Mouse (Mus musculus) cortical plate, adult 2 months (tissue): ENCODE measurements around the gene 6430571L13Rik.

ENCODE experiments used
- CTCF ChIP-seq: fragments of 200-500 bp; IDR thresholded peaks from 2 replicates; pipeline ENCODE4 v1.5.1; 2011; ENCODE audit warnings: mild to moderate bottlenecking, control low read depth, low read length; ENCODE audit not compliant: insufficient read depth; ENCODE audit errors: extremely low read depth
- POLR2A ChIP-seq: fragments of 200-500 bp; IDR thresholded peaks from 2 replicates; pipeline ENCODE4 v1.6.1; 2011; ENCODE audit warnings: mild to moderate bottlenecking, low read length, control low read depth; ENCODE audit not compliant: insufficient read depth; ENCODE audit errors: extremely low read depth

DNA sequence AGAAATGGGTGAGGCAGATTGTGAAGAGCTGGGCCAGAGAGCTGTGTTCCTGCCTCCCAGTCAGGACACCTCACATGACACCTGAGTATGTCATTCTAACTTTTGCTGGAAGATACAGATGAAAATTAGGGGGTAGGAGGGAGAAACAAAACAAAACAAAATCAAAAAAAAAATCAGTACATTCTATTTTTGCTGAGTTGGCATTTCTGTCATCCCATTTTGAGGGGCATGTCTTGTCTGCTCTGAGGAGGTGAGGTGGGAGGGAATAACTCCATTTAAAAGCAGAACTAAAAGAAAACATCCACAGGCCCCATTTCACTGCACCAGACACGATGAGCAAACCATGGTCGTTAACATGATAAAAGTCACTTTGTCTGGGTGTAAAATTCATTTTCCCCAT lies 47.9 kb downstream of the 6430571L13Rik start:
- no peak for TF ChIP-seq CTCF
- TF ChIP-seq POLR2A = no peak
